Mouse (Mus musculus) liver, embryonic 12.5 days (tissue): Measurements from ENCODE around the gene Wdr45b. TPM values are rescaled to one million over a fixed set of nuclear protein-coding genes. Genes with fewer than 3 reads are reported as not detected.
"Not testable (repeated sequence)": the region's sequence is repeated elsewhere in the genome, so short reads cannot be mapped to it uniquely, and the experiment has no call there.

Source experiments
- ATAC-seq: fragments of 200-750 bp; cut with Nextera tagmentation; 2 replicates; pipeline ENCODE4 v1.8.0; 2017; ENCODE audit warnings: moderate number of reproducible peaks, mild to moderate bottlenecking, moderate library complexity
- H3K27ac ChIP-seq: fragments of 300-500 bp; sonication (generic); 2 replicates; pipeline ENCODE4 v1.5.1; 2016; ENCODE audit warnings: mild to moderate bottlenecking
- H3K27me3 ChIP-seq: fragments of 300-500 bp; sonication (generic); replicated peaks from 2 replicates; pipeline ENCODE4 v1.6.1; 2016; ENCODE audit warnings: mild to moderate bottlenecking, moderate library complexity
- H3K36me3 ChIP-seq: fragments of 300-500 bp; sonication (generic); 2 replicates; pipeline ENCODE4 v1.6.1; 2016; ENCODE audit warnings: mild to moderate bottlenecking, moderate library complexity
- H3K4me1 ChIP-seq: fragments of 300-500 bp; sonication (generic); 2 replicates; pipeline ENCODE4 v1.6.1; 2016
- H3K4me2 ChIP-seq: fragments of 300-500 bp; sonication (generic); 2 replicates; pipeline ENCODE4 v1.6.1; 2016; ENCODE audit warnings: mild to moderate bottlenecking, moderate library complexity
- H3K4me3 ChIP-seq: fragments of 300-500 bp; sonication (generic); 2 replicates; pipeline ENCODE4 v1.5.1; 2016; ENCODE audit warnings: mild to moderate bottlenecking, moderate library complexity
- H3K9ac ChIP-seq: fragments of 300-500 bp; sonication (generic); 2 replicates; pipeline ENCODE4 v1.6.1; 2016; ENCODE audit warnings: mild to moderate bottlenecking, moderate library complexity
- H3K9me3 ChIP-seq: fragments of 300-500 bp; sonication (generic); replicated peaks from 2 replicates; pipeline ENCODE4 v1.6.1; 2016; ENCODE audit warnings: mild to moderate bottlenecking, moderate library complexity
- WGBS: fragments of 180-500 bp; shearing (Covaris S2); methylation state at CpG from one replicate; pipeline ENCODE4 v1.1.7; 2016; ENCODE audit not compliant: insufficient replicate concordance; 5-methylcytosine and 5-hydroxymethylcytosine counted together
- polyA plus RNA-seq: library from polyadenylated mRNA; unstranded; fragments of >200 nt; fragmentation: Nextera tagmentation; extraction: Ambion mirVana; gene quantifications from 2 replicates; pipeline ENCODE4 v1.2.1, GENCODE M21; 2016

Gene Wdr45b
- polyA plus RNA-seq, 1 experiment from 2014 or later, result 31.1 TPM

- no peak for ATAC-seq
- H3K4me1 ChIP-seq, result peaks cover 6% of the 10 kb centered on the region
- H3K9ac ChIP-seq, result no peak overlapping the region
- no peaks in the 10 kb centered on the region; the same call in 1 of the 2 replicates for H3K27me3 ChIP-seq
- WGBS, result 52% methylated on average over 5 of the region's 5 CpGs
- H3K27ac ChIP-seq, result no peak overlapping the region
- H3K4me2 ChIP-seq, result no peak overlapping the region
- H3K4me3 ChIP-seq, result no peak overlapping the region
- H3K36me3 ChIP-seq, result no peaks in the 10 kb centered on the region
- H3K9me3 ChIP-seq, result no peaks in the 10 kb centered on the region
Measured at GRCm38 (mm10) chr11:121367170-121367707, 13.0 kb upstream of the Wdr45b start.

- no peaks in the 10 kb centered on the region for H3K36me3 ChIP-seq
- H3K4me2 ChIP-seq, result no peak overlapping the region
- ATAC-seq, result peak; percentile 69; the same call in 1 of the 2 replicates
- no peak overlapping the region for H3K9ac ChIP-seq
- H3K27ac ChIP-seq, result no peak overlapping the region
- H3K27me3 ChIP-seq, result no peaks in the 10 kb centered on the region
- WGBS, result 27% methylated on average over 5 of the region's 5 CpGs
- no peaks in the 10 kb centered on the region for H3K4me1 ChIP-seq
- no peak overlapping the region for H3K4me3 ChIP-seq
- no peaks in the 10 kb centered on the region for H3K9me3 ChIP-seq
Measured at GRCm38 (mm10) chr11:121362212-121362611, 8.0 kb upstream of the Wdr45b start.

GRCm38 (mm10) chr11:121353326-121354090 is 737 bp downstream of the Wdr45b start:
- ATAC-seq, result peak; percentile 36
- peak overlapping the region; percentile 90 for H3K27ac ChIP-seq
- H3K9me3 ChIP-seq, result no peaks in the 10 kb centered on the region
- peak overlapping the region; percentile 99 for H3K9ac ChIP-seq
- H3K36me3 ChIP-seq, result peaks cover 22% of the 10 kb centered on the region
- WGBS, result 2% methylated on average over 41 of the region's 41 CpGs
- H3K4me2 ChIP-seq, result peak overlapping the region; percentile 88
- H3K27me3 ChIP-seq, result no peaks in the 10 kb centered on the region
- peaks cover 36% of the 10 kb centered on the region for H3K4me1 ChIP-seq
- H3K4me3 ChIP-seq, result peak overlapping the region; percentile 99

- Histone ChIP-seq H3K4me1 (peaks cover 33% of the 10 kb centered on the region), H3K36me3 (peaks cover 61% of the 10 kb centered on the region)
- not testable (repeated sequence) for H3K27ac ChIP-seq, H3K9me3 ChIP-seq, ATAC-seq, H3K27me3 ChIP-seq, H3K4me3 ChIP-seq, H3K9ac ChIP-seq, H3K4me2 ChIP-seq
- WGBS, result 71% methylated on average over 3 of the region's 3 CpGs
Measured at GRCm38 (mm10) chr11:121348727-121349126, 5.5 kb downstream of the Wdr45b start.

- Histone ChIP-seq H3K4me3 (no peak overlapping the region), H3K4me1 (peaks cover 34% of the 10 kb centered on the region), H3K27me3 (no peaks in the 10 kb centered on the region), H3K27ac (no peak overlapping the region), H3K9ac (no peak overlapping the region), H3K36me3 (peaks cover 64% of the 10 kb centered on the region), H3K4me2 (no peak overlapping the region), H3K9me3 (no peaks in the 10 kb centered on the region)
- ATAC-seq, result no peak
- 80% methylated on average over 2 of the region's 2 CpGs for WGBS
Measured at GRCm38 (mm10) chr11:121348166-121348565, 6.1 kb downstream of the Wdr45b start.

- H3K36me3 ChIP-seq, result peaks cover 63% of the 10 kb centered on the region
- no peak overlapping the region for H3K27ac ChIP-seq
- no peak overlapping the region for H3K9ac ChIP-seq
- WGBS, result 74% methylated on average over 2 of the region's 2 CpGs
- H3K4me1 ChIP-seq, result peaks cover 33% of the 10 kb centered on the region
- H3K27me3 ChIP-seq, result no peaks in the 10 kb centered on the region
- H3K4me3 ChIP-seq, result no peak overlapping the region
- ATAC-seq, result no peak
- no peaks in the 10 kb centered on the region for H3K9me3 ChIP-seq
- no peak overlapping the region for H3K4me2 ChIP-seq
Measured at GRCm38 (mm10) chr11:121347036-121347435, 7.2 kb downstream of the Wdr45b start.

GRCm38 (mm10) chr11:121342423-121342822 is 11.8 kb downstream of the Wdr45b start:
- H3K9me3 ChIP-seq, ATAC-seq, H3K4me2 ChIP-seq, H3K9ac ChIP-seq, H3K27ac ChIP-seq, H3K27me3 ChIP-seq, H3K4me3 ChIP-seq: not testable (repeated sequence)
- H3K36me3 ChIP-seq, result peaks cover 61% of the 10 kb centered on the region
- WGBS, result no CpG with 5 or more reads among the region's 1 CpGs
- H3K4me1 ChIP-seq, result peaks cover 37% of the 10 kb centered on the region

- H3K27ac ChIP-seq, result peak overlapping the region; percentile 3; the same call in 1 of the 2 replicates
- H3K27me3 ChIP-seq, result no peaks in the 10 kb centered on the region
- ATAC-seq, result no peak
- no peak overlapping the region for H3K4me3 ChIP-seq
- no peak overlapping the region for H3K4me2 ChIP-seq
- no peaks in the 10 kb centered on the region for H3K9me3 ChIP-seq
- 52% methylated on average over 1 of the region's 1 CpGs for WGBS
- H3K9ac ChIP-seq, result no peak overlapping the region
- peaks cover 35% of the 10 kb centered on the region for H3K4me1 ChIP-seq
- peaks cover 61% of the 10 kb centered on the region for H3K36me3 ChIP-seq
Measured at GRCm38 (mm10) chr11:121340287-121340686, 14.0 kb downstream of the Wdr45b start.

GRCm38 (mm10) chr11:121339647-121340046 is 14.6 kb downstream of the Wdr45b start:
- no peak overlapping the region for H3K9ac ChIP-seq
- H3K4me3 ChIP-seq, result no peak overlapping the region
- no peak for ATAC-seq
- peaks cover 61% of the 10 kb centered on the region for H3K36me3 ChIP-seq
- H3K4me2 ChIP-seq, result no peak overlapping the region
- no peaks in the 10 kb centered on the region for H3K27me3 ChIP-seq
- 40% methylated on average over 1 of the region's 1 CpGs for WGBS
- no peak overlapping the region for H3K27ac ChIP-seq
- H3K4me1 ChIP-seq, result peaks cover 35% of the 10 kb centered on the region
- no peaks in the 10 kb centered on the region for H3K9me3 ChIP-seq

GRCm38 (mm10) chr11:121331641-121332040 is 22.6 kb downstream of the Wdr45b start:
- Histone ChIP-seq H3K36me3 (peaks cover 95% of the 10 kb centered on the region), H3K27ac (no peak overlapping the region), H3K4me2 (no peak overlapping the region), H3K4me1 (no peaks in the 10 kb centered on the region), H3K27me3 (no peaks in the 10 kb centered on the region), H3K4me3 (no peak overlapping the region), H3K9me3 (no peaks in the 10 kb centered on the region), H3K9ac (no peak overlapping the region)
- no peak for ATAC-seq
- 71% methylated on average over 3 of the region's 3 CpGs for WGBS

- Histone ChIP-seq H3K9ac (no peak overlapping the region), H3K4me2 (no peak overlapping the region), H3K27ac (no peak overlapping the region), H3K36me3 (peaks cover 74% of the 10 kb centered on the region), H3K4me3 (no peak overlapping the region), H3K27me3 (no peaks in the 10 kb centered on the region), H3K4me1 (0 out of 2 replicates have a peak, but pooled peaks cover 7% of the 10 kb centered on the region), H3K9me3 (no peaks in the 10 kb centered on the region)
- no peak for ATAC-seq
Measured at GRCm38 (mm10) chr11:121328619-121329018, 25.6 kb downstream of the Wdr45b start.

GRCm38 (mm10) chr11:121328206-121328605 is 26.0 kb downstream of the Wdr45b start:
- no peak overlapping the region for H3K4me2 ChIP-seq
- no peak overlapping the region for H3K9ac ChIP-seq
- H3K4me3 ChIP-seq, result no peak overlapping the region
- no peak overlapping the region for H3K27ac ChIP-seq
- H3K27me3 ChIP-seq, result no peaks in the 10 kb centered on the region
- peaks cover 70% of the 10 kb centered on the region for H3K36me3 ChIP-seq
- 94% methylated on average over 9 of the region's 9 CpGs for WGBS
- 0 out of 2 replicates have a peak, but pooled peaks cover 7% of the 10 kb centered on the region for H3K4me1 ChIP-seq
- no peak for ATAC-seq
- H3K9me3 ChIP-seq, result no peaks in the 10 kb centered on the region
